ENCODE assay signal across 8 mouse cellular contexts in the genomic region with DNA sequence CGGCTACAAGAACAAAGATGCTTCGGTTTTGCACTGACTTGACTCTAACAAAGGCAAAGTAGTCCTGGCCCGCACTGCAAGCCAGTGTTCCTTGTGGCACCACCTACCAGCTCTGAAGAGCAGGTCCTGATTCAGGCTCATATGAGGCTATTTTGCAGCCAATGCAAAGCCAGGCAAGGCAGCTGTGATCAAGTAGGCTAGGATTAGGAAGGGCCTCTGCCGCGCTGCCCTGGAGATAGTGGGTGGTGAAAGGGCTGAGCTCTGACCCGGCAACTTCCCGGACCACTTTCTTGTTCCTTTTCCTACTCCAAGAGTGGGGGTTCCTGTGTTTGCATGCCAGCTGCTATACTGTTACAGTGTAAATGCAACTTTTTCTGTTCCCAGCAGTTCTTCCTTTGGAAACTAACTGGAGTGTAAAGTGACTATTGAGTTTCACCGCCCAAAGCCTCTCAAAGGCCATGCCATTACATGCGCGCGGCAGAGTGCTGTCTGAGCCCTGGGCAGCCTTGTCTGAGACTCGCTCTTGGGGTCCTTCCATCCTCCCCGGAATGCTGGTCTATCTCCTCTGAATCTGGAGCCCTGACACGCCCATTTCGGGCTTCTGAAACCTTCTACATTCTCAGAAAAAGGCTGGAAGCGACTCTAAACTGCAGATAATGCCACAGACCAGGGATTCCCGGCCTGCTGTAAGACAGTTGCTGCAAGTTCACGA. TPM values are rescaled to one million over a fixed set of nuclear protein-coding genes. Genes with fewer than 3 reads are reported as not detected.
DNase-seq lines count a peak whose midpoint lies in the region; ATAC-seq and TF ChIP-seq lines count a peak whose summit lies in the region.

No protein-coding gene starts in this region.

- ATAC-seq in lung, embryonic 15.5 days (ENCODE audit: borderline replicate concordance, extremely low read depth, low FRiP score, low TSS enrichment): no peak
- no peak for ATAC-seq in intestine, postnatal 0 days
- no peak for ATAC-seq in liver, postnatal 0 days
- no peak for ATAC-seq in stomach, embryonic 16.5 days (ENCODE audit: insufficient read depth, low FRiP score)
- no peak for ATAC-seq in granulocyte monocyte progenitor cell, adult 5-6 weeks (replicated peaks; ENCODE audit: poor library complexity, severe bottlenecking)

- peak overlapping the region; percentile 50 for H3K4me3 ChIP-seq in lung, embryonic 15.5 days
- peak overlapping the region; percentile 63 for H3K4me3 ChIP-seq in embryonic fibroblast, embryonic 13.5 days (ENCODE audit: insufficient read depth, low read length)
- H3K4me3 ChIP-seq in intestine, postnatal 0 days (ENCODE audit: low read depth, low read length): peak overlapping the region; percentile 58
- peak overlapping the region; percentile 60 for H3K4me3 ChIP-seq in liver, postnatal 0 days (ENCODE audit: low read depth, low read length)
- peak overlapping the region; percentile 56 for H3K4me3 ChIP-seq in stomach, embryonic 16.5 days (replicated peaks; ENCODE audit: low read length)

- H3K9ac ChIP-seq in lung, embryonic 15.5 days: no peak overlapping the region
- H3K9ac ChIP-seq in intestine, postnatal 0 days (ENCODE audit: low read depth, low read length): no peak overlapping the region
- no peak overlapping the region for H3K9ac ChIP-seq in liver, postnatal 0 days (replicated peaks)
- H3K9ac ChIP-seq in stomach, embryonic 16.5 days (ENCODE audit: low read length): no peak overlapping the region

- TF ChIP-seq POLR2A in embryonic fibroblast, embryonic 13.5 days (IDR thresholded peaks at IDR 0.05; ENCODE audit: low read depth, low read length): no peak

- H3K4me1 ChIP-seq in lung, embryonic 15.5 days: peaks cover 21% of the 10 kb centered on the region
- H3K4me1 ChIP-seq in embryonic fibroblast, embryonic 13.5 days (ENCODE audit: control insufficient read depth, insufficient read depth, low read length): peaks cover 4% of the 10 kb centered on the region
- peaks cover 8% of the 10 kb centered on the region; the same call in 1 of the 2 replicates for H3K4me1 ChIP-seq in intestine, postnatal 0 days (replicated peaks; ENCODE audit: control insufficient read depth, insufficient read depth, low read length)
- H3K4me1 ChIP-seq in liver, postnatal 0 days (ENCODE audit: insufficient read depth): peaks cover 13% of the 10 kb centered on the region
- 0 out of 2 replicates have a peak, but pooled peaks cover 6% of the 10 kb centered on the region for H3K4me1 ChIP-seq in stomach, embryonic 16.5 days (ENCODE audit: control insufficient read depth, insufficient read depth, low read length)

- H3K4me2 ChIP-seq in lung, embryonic 15.5 days: peak overlapping the region; percentile 99
- H3K4me2 ChIP-seq in intestine, postnatal 0 days (replicated peaks; ENCODE audit: low read depth): peak overlapping the region; percentile 98
- peak overlapping the region; percentile 92 for H3K4me2 ChIP-seq in liver, postnatal 0 days (ENCODE audit: low read depth, low read length)
- H3K4me2 ChIP-seq in stomach, embryonic 16.5 days (ENCODE audit: low read depth, low read length): peak overlapping the region; percentile 97

- DNase-seq in lung, postnatal 25 days (ENCODE audit: low spot score): no peak
- no peak for DNase-seq in liver, postnatal 0 days
- DNase-seq in ovary, postnatal 10 days (ENCODE audit: low spot score): no peak

- H3K9me3 ChIP-seq in lung, embryonic 15.5 days: no peaks in the 10 kb centered on the region
- no peaks in the 10 kb centered on the region for H3K9me3 ChIP-seq in intestine, postnatal 0 days (ENCODE audit: control insufficient read depth)
- H3K9me3 ChIP-seq in liver, postnatal 0 days (ENCODE audit: low read length): no peaks in the 10 kb centered on the region
- no peaks in the 10 kb centered on the region for H3K9me3 ChIP-seq in stomach, embryonic 16.5 days (replicated peaks; ENCODE audit: control insufficient read depth, low read length)

- no peak overlapping the region for H3K27ac ChIP-seq in lung, embryonic 15.5 days
- no peak overlapping the region for H3K27ac ChIP-seq in embryonic fibroblast, embryonic 13.5 days (ENCODE audit: insufficient read depth, low read length)
- H3K27ac ChIP-seq in intestine, postnatal 0 days (ENCODE audit: low read depth, low read length): no peak overlapping the region
- H3K27ac ChIP-seq in liver, postnatal 0 days (ENCODE audit: low read depth): no peak overlapping the region
- H3K27ac ChIP-seq in stomach, embryonic 16.5 days (ENCODE audit: low read length): no peak overlapping the region

- TF ChIP-seq EP300 in liver, postnatal 0 days (IDR thresholded peaks at IDR 0.05; ENCODE audit: low read depth): no peak

- no peaks in the 10 kb centered on the region for H3K36me3 ChIP-seq in lung, embryonic 15.5 days
- H3K36me3 ChIP-seq in intestine, postnatal 0 days (ENCODE audit: control insufficient read depth, insufficient read depth): no peaks in the 10 kb centered on the region
- no peaks in the 10 kb centered on the region for H3K36me3 ChIP-seq in liver, postnatal 0 days (replicated peaks; ENCODE audit: insufficient read depth, low read length)
- H3K36me3 ChIP-seq in stomach, embryonic 16.5 days (ENCODE audit: control insufficient read depth, insufficient read depth, low read length): no peaks in the 10 kb centered on the region

- TF ChIP-seq CTCF in embryonic fibroblast, embryonic 13.5 days (IDR thresholded peaks at IDR 0.05; ENCODE audit: borderline replicate concordance, insufficient read depth, low read length): no peak
- no peak for TF ChIP-seq CTCF in intestine, postnatal 0 days (IDR thresholded peaks at IDR 0.05; ENCODE audit: low read depth)
- TF ChIP-seq CTCF in liver, postnatal 0 days (IDR thresholded peaks at IDR 0.05; ENCODE audit: low read depth): no peak

- peaks cover 55% of the 10 kb centered on the region for H3K27me3 ChIP-seq in lung, embryonic 15.5 days
- peaks cover 38% of the 10 kb centered on the region for H3K27me3 ChIP-seq in intestine, postnatal 0 days (replicated peaks; ENCODE audit: control insufficient read depth, insufficient read depth, low read length)
- peaks cover 35% of the 10 kb centered on the region for H3K27me3 ChIP-seq in liver, postnatal 0 days (ENCODE audit: insufficient read depth, low read length)
- peaks cover 31% of the 10 kb centered on the region for H3K27me3 ChIP-seq in stomach, embryonic 16.5 days (ENCODE audit: control insufficient read depth, insufficient read depth, low read length)

- WGBS in lung, embryonic 15.5 days: 12% methylated on average over 18 of the region's 18 CpGs
- 26% methylated on average over 18 of the region's 18 CpGs for WGBS in intestine, postnatal 0 days
- 16% methylated on average over 18 of the region's 18 CpGs for WGBS in liver, postnatal 0 days (ENCODE audit: insufficient replicate concordance)
- WGBS in stomach, embryonic 16.5 days: 19% methylated on average over 18 of the region's 18 CpGs

RNA-seq across cellular contexts. Expression of a gene that starts 2.2 kb away (rescaled TPM):
- polyA plus RNA-seq in lung, embryonic 15.5 days (2015; fragmentation: Nextera tagmentation; extraction: Ambion mirVana): 0.17 and 0.21 TPM in 2 replicates
- polyA plus RNA-seq in embryonic fibroblast, embryonic 13.5 days (2011; ENCODE audit: insufficient read length, low read depth, missing spikeins): 4.5 and 7.2 TPM in 2 replicates
- polyA plus RNA-seq in intestine, postnatal 0 days (2015; fragmentation: Nextera tagmentation; extraction: Ambion mirVana): 0.75 and 0.91 TPM in 2 replicates
- 0.08 and 0.13 TPM in 2 replicates for polyA plus RNA-seq in liver, postnatal 0 days (2015; fragmentation: Nextera tagmentation; extraction: Ambion mirVana)
- 0.34 and 0.39 TPM in 2 replicates for polyA plus RNA-seq in stomach, embryonic 16.5 days (2015; fragmentation: Nextera tagmentation; extraction: Ambion mirVana)
- total RNA-seq in granulocyte monocyte progenitor cell, adult 5-6 weeks (2014; fragmentation: Nextera tagmentation): not detected in 2 replicates
- total RNA-seq in granulocyte monocyte progenitor cell, adult 5-6 weeks (2017): not detected in 2 replicates
